In genomic region chr6:34159998-34160815, GRCm38 (mm10) we compare ENCODE assay signal across 15 mouse cellular contexts. TPM values are rescaled to one million over a fixed set of nuclear protein-coding genes. Genes with fewer than 3 reads are reported as not detected.
DNase-seq lines count a peak whose midpoint lies in the region; ATAC-seq and TF ChIP-seq lines count a peak whose summit lies in the region.
"Had no signal": no experiment of that assay in that cellular context is flagged by ENCODE, and none has a peak within 500 bp of the region (broad histone marks: within the 10 kb centered on the region; RNA-seq: fewer than 3 reads in every experiment).

No protein-coding gene starts in this region.

- no peaks in the 10 kb centered on the region for H3K9me3 ChIP-seq in kidney, postnatal 0 days (replicated peaks; ENCODE audit: low read length)
- H3K9me3 ChIP-seq in liver, embryonic 11.5 days (ENCODE audit: control insufficient read depth, low read length): no peaks in the 10 kb centered on the region
- H3K9me3 ChIP-seq in hindbrain, embryonic 13.5 days: no peaks in the 10 kb centered on the region
- H3K9me3 ChIP-seq: hindbrain, embryonic 10.5 days; limb, embryonic 15.5 days had no signal

- H3K4me2 ChIP-seq in kidney, postnatal 0 days (ENCODE audit: low read length): no peak overlapping the region
- no peak overlapping the region for H3K4me2 ChIP-seq in liver, embryonic 11.5 days
- no peak overlapping the region for H3K4me2 ChIP-seq in hindbrain, embryonic 13.5 days
- H3K4me2 ChIP-seq: limb, embryonic 15.5 days; midbrain, embryonic 11.5 days had no signal

- peak; percentile 28 for DNase-seq in adrenal gland, adult 2 months
- DNase-seq in adrenal gland, adult 8-10 months: no peak
- DNase-seq in kidney, postnatal 0 days (ENCODE audit: low spot score): no peak
- no peak for DNase-seq in kidney, postnatal 36 days
- peak; percentile 35 for DNase-seq in liver, embryonic 11.5 days (ENCODE audit: low spot score)
- DNase-seq in lung, postnatal 36 days: peak; percentile 31
- no peak for DNase-seq in cerebellum, adult 8-10 months
- DNase-seq: gastrocnemius, postnatal 10 days; kidney, adult 11 months had no signal

- ATAC-seq in kidney, postnatal 0 days (replicated peaks; ENCODE audit: low FRiP score, low read depth): no peak
- no peak for ATAC-seq in liver, embryonic 11.5 days (replicated peaks; ENCODE audit: low FRiP score)
- no peak for ATAC-seq in hindbrain, embryonic 13.5 days (ENCODE audit: low FRiP score)
- ATAC-seq: forebrain, embryonic 16.5 days had no signal

- no peaks in the 10 kb centered on the region for H3K27me3 ChIP-seq in kidney, postnatal 0 days (ENCODE audit: insufficient read depth, low read length)
- H3K27me3 ChIP-seq in liver, embryonic 11.5 days (replicated peaks; ENCODE audit: control insufficient read depth, insufficient read depth, low read length): no peaks in the 10 kb centered on the region
- no peaks in the 10 kb centered on the region for H3K27me3 ChIP-seq in hindbrain, embryonic 13.5 days

- peaks cover 21% of the 10 kb centered on the region for H3K4me1 ChIP-seq in kidney, postnatal 0 days (replicated peaks; ENCODE audit: insufficient read depth, low read length)
- peaks cover 22% of the 10 kb centered on the region for H3K4me1 ChIP-seq in liver, embryonic 11.5 days (replicated peaks; ENCODE audit: control insufficient read depth, insufficient read depth, low read length)
- H3K4me1 ChIP-seq in hindbrain, embryonic 13.5 days (replicated peaks): peaks cover 6% of the 10 kb centered on the region; the same call in 1 of the 2 replicates
- H3K4me1 ChIP-seq: limb, embryonic 15.5 days had no signal

- peak; percentile 5; the same call in 1 of the 2 replicates for TF ChIP-seq CTCF in kidney, postnatal 0 days (IDR thresholded peaks at IDR 0.05; ENCODE audit: low read depth)

- no peak overlapping the region for H3K4me3 ChIP-seq in kidney, postnatal 0 days (replicated peaks; ENCODE audit: low read depth, low read length)
- no peak overlapping the region for H3K4me3 ChIP-seq in liver, embryonic 11.5 days (ENCODE audit: low read depth, low read length)
- H3K4me3 ChIP-seq in hindbrain, embryonic 13.5 days: no peak overlapping the region
- H3K4me3 ChIP-seq: hindbrain, embryonic 10.5 days; left cerebral cortex, adult 2 months; limb, embryonic 15.5 days had no signal

- peaks cover 44% of the 10 kb centered on the region for H3K36me3 ChIP-seq in kidney, postnatal 0 days (ENCODE audit: insufficient read depth, low read length)
- H3K36me3 ChIP-seq in liver, embryonic 11.5 days (ENCODE audit: control insufficient read depth, insufficient read depth, low read length): peaks cover 11% of the 10 kb centered on the region; the same call in 1 of the 2 replicates
- H3K36me3 ChIP-seq in hindbrain, embryonic 13.5 days: peaks cover 73% of the 10 kb centered on the region

- no peak overlapping the region for H3K9ac ChIP-seq in kidney, postnatal 0 days (ENCODE audit: low read depth, low read length)
- no peak overlapping the region for H3K9ac ChIP-seq in liver, embryonic 11.5 days (ENCODE audit: low read depth, low read length)
- no peak overlapping the region for H3K9ac ChIP-seq in hindbrain, embryonic 13.5 days
- H3K9ac ChIP-seq: limb, embryonic 15.5 days had no signal

- H3K27ac ChIP-seq in kidney, postnatal 0 days: no peak overlapping the region
- no peak overlapping the region for H3K27ac ChIP-seq in liver, embryonic 11.5 days (ENCODE audit: low read depth, low read length)
- H3K27ac ChIP-seq in hindbrain, embryonic 13.5 days: no peak overlapping the region
- H3K27ac ChIP-seq: hindbrain, embryonic 10.5 days; left cerebral cortex, adult 2 months; limb, embryonic 15.5 days had no signal

- 65% methylated on average over 23 of the region's 23 CpGs for WGBS in kidney, postnatal 0 days
- 59% methylated on average over 23 of the region's 23 CpGs for WGBS in liver, embryonic 11.5 days
- 89% methylated on average over 23 of the region's 23 CpGs for WGBS in hindbrain, embryonic 13.5 days

RNA-seq across cellular contexts. Expression of gene Slc35b4, which starts 16.7 kb away (rescaled TPM):
- total RNA-seq in adrenal gland, adult 2 months (2021): 10 to 100 TPM; 25.0 to 46.9 TPM
- 9.6 and 11.7 TPM in 2 replicates for polyA plus RNA-seq in adrenal gland, adult 2 months (2012; rRNA removed)
- total RNA-seq in adrenal gland, adult 8-10 months (2022): 10 to 100 TPM; 38.6 to 47.2 (median 41.5) TPM
- 60.4 and 70.3 TPM in 2 replicates for polyA plus RNA-seq in kidney, postnatal 0 days (2015; fragmentation: Nextera tagmentation; extraction: Ambion mirVana)
- polyA plus RNA-seq in liver, embryonic 11.5 days (2014; fragmentation: Nextera tagmentation; extraction: Ambion mirVana): 37.5 and 41.6 TPM in 2 replicates
- polyA plus RNA-seq in hindbrain, embryonic 13.5 days (2015; fragmentation: Nextera tagmentation; extraction: Ambion mirVana): 36.8 and 40.7 TPM in 2 replicates

Comparison
In these comparisons a context has a peak if more than half of its experiments do, and no peak if none do; other contexts are left out.
1. DNase-seq: peak in adrenal gland, adult 2 months (single experiment), liver, embryonic 11.5 days (single experiment) and lung, postnatal 36 days (single experiment); none in adrenal gland, adult 8-10 months (single experiment), kidney, postnatal 0 days (single experiment), kidney, postnatal 36 days (0 of 2) and cerebellum, adult 8-10 months (single experiment).